Mouse (Mus musculus) CH12.LX (cell line): Measurements from ENCODE around the gene Zic4. TPM values are rescaled to one million over a fixed set of nuclear protein-coding genes. Genes with fewer than 3 reads are reported as not detected.

ENCODE experiments used
- DNase-seq: peaks from one replicate; pipeline ENCODE4 v3.0.0-alpha.2; 2013; ENCODE audit errors: extremely low read depth
- H3K27ac ChIP-seq: 2 replicates; pipeline ENCODE4 v1.5.1; 2012; ENCODE audit warnings: low read depth, mild to moderate bottlenecking, control low read depth, moderate library complexity; ENCODE audit not compliant: insufficient read depth
- H3K27me3 ChIP-seq: replicated peaks from 2 replicates; pipeline ENCODE3; 2012; ENCODE audit warnings: inconsistent platforms
- H3K36me3 ChIP-seq, 2 experiments: replicated peaks in 1 of 2; 2 replicates each; pipeline versions ENCODE3 to v1.6.1; 2012; ENCODE audit warnings: inconsistent platforms in 1 of 2, low read length in 1 of 2, mild to moderate bottlenecking in 1 of 2, mixed read lengths in 1 of 2, moderate library complexity in 1 of 2; ENCODE audit not compliant: control insufficient read depth in 1 of 2, insufficient read depth in 1 of 2
- H3K4me1 ChIP-seq, 2 experiments: 2 replicates each; pipeline ENCODE4 v1.6.1; 2012; ENCODE audit warnings: inconsistent platforms in 1 of 2, moderate library complexity in 1 of 2; ENCODE audit not compliant: insufficient read depth in 2 of 2, control insufficient read depth in 1 of 2
- H3K4me2 ChIP-seq: 2 replicates; pipeline ENCODE4 v1.6.1; 2012; ENCODE audit warnings: low read depth, mild to moderate bottlenecking, control low read depth; ENCODE audit not compliant: poor library complexity, insufficient read depth, severe bottlenecking
- H3K4me3 ChIP-seq, 3 experiments: fragments of 150-350 bp in 1 of 3; sonication (generic) in 1 of 3; replicated peaks in 1 of 3; 2 replicates each; pipeline versions ENCODE3 to v1.5.1; 2011 to 2012; ENCODE audit warnings: low read depth in 2 of 3, low read length in 2 of 3, mild to moderate bottlenecking in 2 of 3, moderate library complexity in 2 of 3, control low read depth in 1 of 3, improper control_type of control experiment in 1 of 3, inconsistent platforms in 1 of 3, mixed read lengths in 1 of 3; ENCODE audit not compliant: poor library complexity in 1 of 3
- H3K79me2 ChIP-seq: replicated peaks from 2 replicates; pipeline ENCODE4 v1.6.1; 2012; ENCODE audit warnings: mild to moderate bottlenecking, moderate library complexity; ENCODE audit not compliant: control insufficient read depth, poor library complexity, insufficient read depth, severe bottlenecking; ENCODE audit errors: extremely low read depth
- H3K9ac ChIP-seq: 2 replicates; pipeline ENCODE4 v1.6.1; 2012; ENCODE audit warnings: low read depth, mild to moderate bottlenecking, control low read depth, moderate library complexity; ENCODE audit not compliant: insufficient read depth
- H3K9me3 ChIP-seq: replicated peaks from 2 replicates; pipeline ENCODE3; 2012; ENCODE audit warnings: low read length, inconsistent platforms, mixed read lengths
- CHD2 ChIP-seq: IDR thresholded peaks from 2 replicates; pipeline ENCODE4 v1.6.1; 2011; ENCODE audit warnings: low read length, improper control_type of control experiment
- CTCF ChIP-seq, 2 experiments: IDR thresholded peaks in 1 of 2; conservative IDR thresholded peaks in 1 of 2; 2 replicates each; pipeline ENCODE4 v1.5.1; 2011 to 2012; ENCODE audit warnings: low read depth in 2 of 2, low read length in 2 of 2, improper control_type of control experiment in 1 of 2, inconsistent platforms in 1 of 2, mild to moderate bottlenecking in 1 of 2, moderate library complexity in 1 of 2
- E2F4 ChIP-seq: IDR thresholded peaks from 2 replicates; pipeline ENCODE4 v1.6.1; 2011; ENCODE audit warnings: low read depth, low read length, improper control_type of control experiment; ENCODE audit not compliant: insufficient replicate concordance
- ELF1 ChIP-seq: IDR thresholded peaks from 2 replicates; pipeline ENCODE4 v1.6.1; 2014; ENCODE audit warnings: low read depth, mild to moderate bottlenecking, inconsistent platforms, low read length, improper control_type of control experiment
- GABPA ChIP-seq: IDR thresholded peaks from 2 replicates; pipeline ENCODE4 v1.6.1; 2012; ENCODE audit warnings: low read depth, low read length, improper control_type of control experiment, inconsistent platforms; ENCODE audit not compliant: insufficient replicate concordance
- HCFC1 ChIP-seq: IDR thresholded peaks from 2 replicates; pipeline ENCODE4 v1.6.1; 2012; ENCODE audit warnings: low read depth, mild to moderate bottlenecking, inconsistent platforms, low read length, improper control_type of control experiment
- IRF4 ChIP-seq: IDR thresholded peaks from 2 replicates; pipeline ENCODE4 v1.6.1; 2014; ENCODE audit warnings: low read depth, mild to moderate bottlenecking, inconsistent platforms, low read length, improper control_type of control experiment
- JUN ChIP-seq: IDR thresholded peaks from 2 replicates; pipeline ENCODE4 v1.6.1; 2011; ENCODE audit warnings: low read depth, mild to moderate bottlenecking, low read length, improper control_type of control experiment, moderate library complexity; ENCODE audit not compliant: insufficient read depth
- JUND ChIP-seq: conservative IDR thresholded peaks from 2 replicates; pipeline ENCODE4 v1.6.1; 2011; ENCODE audit warnings: low read depth, low read length, improper control_type of control experiment
- MAFK ChIP-seq: IDR thresholded peaks from 2 replicates; pipeline ENCODE4 v1.6.1; 2011; ENCODE audit warnings: low read length, improper control_type of control experiment; ENCODE audit not compliant: insufficient replicate concordance
- MAZ ChIP-seq: IDR thresholded peaks from 2 replicates; pipeline ENCODE4 v1.6.1; 2012; ENCODE audit warnings: low read depth, mild to moderate bottlenecking, inconsistent platforms, low read length, improper control_type of control experiment, moderate library complexity
- MEF2A ChIP-seq: IDR thresholded peaks from 2 replicates; pipeline ENCODE4 v1.6.1; 2014; ENCODE audit warnings: low read depth, mild to moderate bottlenecking, inconsistent platforms, low read length, improper control_type of control experiment, borderline replicate concordance
- MXI1 ChIP-seq: IDR thresholded peaks from 2 replicates; pipeline ENCODE4 v1.6.1; 2011; ENCODE audit warnings: mild to moderate bottlenecking, low read depth, low read length, improper control_type of control experiment
- MYC ChIP-seq: IDR thresholded peaks from 2 replicates; pipeline ENCODE4 v1.6.1; 2011; ENCODE audit warnings: low read depth, mild to moderate bottlenecking, improper control_type of control experiment, low read length
- NELFE ChIP-seq: IDR thresholded peaks from 2 replicates; pipeline ENCODE4 v1.6.1; 2011; ENCODE audit warnings: low read depth, low read length, improper control_type of control experiment
- NRF1 ChIP-seq: IDR thresholded peaks from 2 replicates; pipeline ENCODE4 v1.6.1; 2014; ENCODE audit warnings: low read depth, mild to moderate bottlenecking, inconsistent platforms, low read length, improper control_type of control experiment, moderate library complexity
- PAX5 ChIP-seq: IDR thresholded peaks from 2 replicates; pipeline ENCODE4 v1.6.1; 2012; ENCODE audit warnings: low read length, inconsistent platforms, mixed read lengths
- POLR2AphosphoS2 ChIP-seq: IDR thresholded peaks from 2 replicates; pipeline ENCODE4 v1.6.1; 2011; ENCODE audit warnings: low read depth, low read length, improper control_type of control experiment
- RAD21 ChIP-seq: IDR thresholded peaks from 2 replicates; pipeline ENCODE4 v1.6.1; 2011; ENCODE audit warnings: low read depth, mild to moderate bottlenecking, low read length, improper control_type of control experiment, moderate library complexity
- RCOR1 ChIP-seq: conservative IDR thresholded peaks from 2 replicates; pipeline ENCODE4 v1.6.1; 2012; ENCODE audit warnings: low read depth, mild to moderate bottlenecking, inconsistent platforms, low read length, improper control_type of control experiment
- USF1 ChIP-seq: IDR thresholded peaks from 2 replicates; pipeline ENCODE4 v1.6.1; 2014; ENCODE audit warnings: low read depth, mild to moderate bottlenecking, inconsistent platforms, low read length, improper control_type of control experiment
- USF2 ChIP-seq: conservative IDR thresholded peaks from 2 replicates; pipeline ENCODE4 v1.6.1; 2011; ENCODE audit warnings: low read depth, low read length, improper control_type of control experiment
- ZC3H11A ChIP-seq: IDR thresholded peaks from 2 replicates; pipeline ENCODE4 v1.6.1; 2012; ENCODE audit warnings: low read depth, mild to moderate bottlenecking, inconsistent platforms, low read length, improper control_type of control experiment
- ZKSCAN1 ChIP-seq: IDR thresholded peaks from 2 replicates; pipeline ENCODE4 v1.6.1; 2012; ENCODE audit warnings: low read depth, inconsistent platforms, low read length, improper control_type of control experiment, borderline replicate concordance
- ZMIZ1 ChIP-seq: IDR thresholded peaks from 2 replicates; pipeline ENCODE4 v1.6.1; 2012; ENCODE audit warnings: low read depth, mild to moderate bottlenecking, inconsistent platforms, low read length, improper control_type of control experiment
- dilution Hi-C: fragments of 300-500 bp; cut with MboI; formaldehyde crosslinking; loops from 2 replicates; pipeline ENCODE4 v1.14.3; 2020; ENCODE audit warnings: low sequenced_read_pairs; ENCODE audit not compliant: extremely low pct_unique_long_range_greater_than_20kb, extremely low pct_ligation_motif_present
- in situ Hi-C: fragments of 300-500 bp; cut with MboI; formaldehyde crosslinking; loops from 3 replicates; pipeline ENCODE4 v1.14.3; 2019; ENCODE audit warnings: low sequenced_read_pairs, low pct_ligation_motif_present, low pct_unique_long_range_greater_than_20kb, mixed read lengths
- polyA plus RNA-seq: library from polyadenylated mRNA; unstranded; fragments of >175 nt; gene quantifications from 2 replicates; pipeline ENCODE4 v1.2.1, GENCODE M21; 2012; ENCODE audit warnings: low read depth; ENCODE audit not compliant: insufficient read length
- total RNA-seq, 2 experiments: library from RNA; depleted of rRNA; stranded (reverse); fragments of 300-350 nt in 1 of 2; fragments of >200 nt in 1 of 2; gene quantifications; 2 replicates each; pipeline ENCODE4 v1.2.3; 2012 to 2014

Zic4 gene
- total and polyA plus RNA-seq, 3 experiments: not detected

DNA sequence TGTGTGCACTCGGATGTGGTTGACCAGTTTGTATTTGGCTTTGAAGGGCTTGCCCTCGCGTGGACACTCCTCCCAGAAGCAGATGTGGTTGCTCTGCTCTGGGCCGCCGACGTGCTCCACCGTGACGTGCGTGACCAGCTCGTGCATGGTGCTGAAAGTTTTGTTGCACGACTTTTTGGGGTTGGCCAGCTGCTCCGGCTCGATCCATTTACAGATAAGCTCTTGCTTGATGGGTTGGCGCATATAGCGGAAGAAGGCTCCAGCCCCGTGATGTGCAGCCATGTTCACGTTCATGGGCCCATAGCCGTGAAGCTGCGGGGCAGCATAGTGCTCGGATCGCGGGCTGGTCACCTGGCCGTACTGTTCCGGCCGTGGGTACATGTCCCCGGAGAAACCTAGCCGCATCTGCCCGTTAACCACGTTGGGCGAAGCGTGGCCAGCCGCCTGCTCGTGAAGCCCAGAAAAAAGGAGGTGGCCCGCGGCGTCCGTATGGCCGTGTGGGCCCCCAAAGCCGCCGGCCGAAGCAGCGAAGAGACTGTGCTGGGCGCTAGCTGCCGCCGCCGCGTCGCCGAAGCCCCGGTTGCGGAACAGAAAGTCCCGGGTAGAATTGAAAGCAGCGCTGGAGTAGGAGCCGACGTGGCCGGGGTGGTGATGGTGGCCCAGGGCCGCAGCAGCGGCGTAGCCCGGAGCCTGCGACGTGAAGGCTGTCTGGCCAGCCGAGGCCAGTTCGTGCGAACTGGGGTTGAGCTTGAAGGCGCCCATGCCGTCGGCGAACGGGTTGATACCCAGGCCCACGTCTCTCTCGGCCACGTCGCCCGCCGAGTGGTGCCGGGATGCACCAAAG, 2.1 kb downstream of the Zic4 start:
- Histone ChIP-seq H3K4me3 (no peak overlapping the region), H3K36me3 (no peaks in the 10 kb centered on the region), H3K27ac (no peak overlapping the region), H3K4me1 (no peaks in the 10 kb centered on the region), H3K9ac (no peak overlapping the region), H3K4me2 (no peak overlapping the region), H3K27me3 (no peaks in the 10 kb centered on the region), H3K9me3 (peaks cover 50% of the 10 kb centered on the region), H3K79me2 (no peaks in the 10 kb centered on the region)
- in situ Hi-C loops (no loop called here), dilution Hi-C loops (no loop called here)
- TF ChIP-seq HCFC1 (no peak), MAFK (no peak), USF1 (no peak), CHD2 (no peak), POLR2AphosphoS2 (no peak), ZMIZ1 (no peak), NRF1 (no peak), MXI1 (no peak), RCOR1 (no peak), JUND (no peak), USF2 (no peak)
- DNase-seq: no peak

DNA sequence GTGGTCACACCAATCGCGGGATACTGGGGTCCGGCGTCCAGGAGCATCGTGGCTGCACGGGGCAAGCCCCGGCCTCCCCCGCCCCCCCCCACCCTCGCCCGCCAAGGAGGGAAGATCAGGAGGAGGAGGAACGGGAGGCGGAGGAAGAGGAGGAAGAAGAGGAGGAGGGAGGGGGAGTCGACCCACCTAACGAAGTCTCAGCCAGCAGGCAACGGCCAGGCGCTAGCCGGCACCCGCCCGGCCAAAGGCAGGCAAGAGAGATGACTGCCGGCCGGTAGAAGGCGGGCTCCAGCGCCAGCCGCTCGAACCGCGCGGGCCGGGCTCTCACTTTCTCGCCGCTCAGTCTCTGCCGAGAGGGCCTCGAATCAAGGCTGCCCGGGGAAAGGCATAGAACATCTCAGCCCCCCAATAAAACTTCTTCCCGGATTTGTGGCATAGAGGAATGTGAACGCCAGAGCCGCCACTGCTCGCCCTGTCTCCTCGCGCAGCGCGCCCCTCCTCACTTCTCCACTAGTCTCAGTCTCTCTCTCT, 2.8 kb downstream of the Zic4 start:
- TF ChIP-seq MYC (no peak), ZKSCAN1 (no peak), IRF4 (no peak), MEF2A (no peak), RAD21 (no peak), MAZ (no peak), JUN (no peak), CTCF (conservative IDR thresholded peaks at IDR 0.05 in 1 of 2, IDR thresholded peaks at IDR 0.05 in 1 of 2; ENCODE audit: low read depth in 2 of 2, low read length in 2 of 2) (no peak), HCFC1 (no peak), JUND (no peak), ZC3H11A (no peak), POLR2AphosphoS2 (no peak), NELFE (no peak), PAX5 (no peak), E2F4 (no peak), ELF1 (no peak), GABPA (no peak), USF1 (no peak)
- Histone ChIP-seq H3K9me3 (peaks cover 56% of the 10 kb centered on the region), H3K36me3 (no peaks in the 10 kb centered on the region), H3K79me2 (no peaks in the 10 kb centered on the region), H3K27ac (no peak overlapping the region), H3K4me1 (no peaks in the 10 kb centered on the region), H3K4me3 (no peak overlapping the region), H3K27me3 (no peaks in the 10 kb centered on the region), H3K9ac (no peak overlapping the region), H3K4me2 (no peak overlapping the region)
- dilution Hi-C loops: no loop called here
- in situ Hi-C loops: no loop called here
- DNase-seq: no peak
